Mouse (Mus musculus) 3134 (cell line): ENCODE measurements around the gene Rnase11.
A peak's percentile ranks its signal among the peaks of the same experiment; 100 is the strongest.
"Not testable (repeated sequence)": the region's sequence is repeated elsewhere in the genome, so short reads cannot be mapped to it uniquely, and the experiment has no call there.

Experiments
- DNase-seq: peaks from one replicate; pipeline ENCODE4 v3.0.0-alpha.2; 2011; ENCODE audit warnings: low spot score; ENCODE audit not compliant: insufficient read length; ENCODE audit errors: extremely low read depth

The Rnase11 gene

GRCm38 (mm10) chr14:51050063-51050462 lies at the start of gene Rnase11:
Gene Rnase11, minus strand, starts transcription at chr14:51050163.
- no peak for DNase-seq

- no peak for DNase-seq
Observed at GRCm38 (mm10) chr14:51098921-51099320, 49.0 kb upstream of the Rnase11 start.

- DNase-seq, result not testable (repeated sequence)
Observed at GRCm38 (mm10) chr14:51098300-51098699, 48.3 kb upstream of the Rnase11 start.

GRCm38 (mm10) chr14:51095736-51096524 lies 46.0 kb upstream of the Rnase11 start:
- DNase-seq, result no peak

GRCm38 (mm10) chr14:51094921-51095320 lies 45.0 kb upstream of the Rnase11 start:
- no peak for DNase-seq

GRCm38 (mm10) chr14:51094096-51094875 lies 44.3 kb upstream of the Rnase11 start:
- peak; percentile 38 for DNase-seq

GRCm38 (mm10) chr14:51093496-51093895 lies 43.5 kb upstream of the Rnase11 start:
- DNase-seq, result no peak

GRCm38 (mm10) chr14:51092073-51092620 lies 42.2 kb upstream of the Rnase11 start:
- DNase-seq, result no peak

GRCm38 (mm10) chr14:51090921-51091900 lies 41.2 kb upstream of the Rnase11 start, which contains the start of the genes Rnase4 and Ang:
Gene Rnase4, plus strand, starts transcription at chr14:51091077.
Gene Ang, plus strand, starts transcription at chr14:51091150.
- no peak for DNase-seq

GRCm38 (mm10) chr14:51090077-51090781 lies 40.3 kb upstream of the Rnase11 start:
- peak; percentile 69 for DNase-seq

GRCm38 (mm10) chr14:51089674-51090076 lies 39.7 kb upstream of the Rnase11 start:
- DNase-seq, result no peak

- peak; percentile 91 for DNase-seq
Observed at GRCm38 (mm10) chr14:51088970-51089673, 39.2 kb upstream of the Rnase11 start.

GRCm38 (mm10) chr14:51088166-51088969 lies 38.4 kb upstream of the Rnase11 start:
- peak; percentile 76 for DNase-seq

GRCm38 (mm10) chr14:51087762-51088161 lies 37.8 kb upstream of the Rnase11 start:
- peak; percentile 37 for DNase-seq

GRCm38 (mm10) chr14:51085911-51086310 lies 35.9 kb upstream of the Rnase11 start:
- DNase-seq, result no peak

GRCm38 (mm10) chr14:51085086-51085485 lies 35.1 kb upstream of the Rnase11 start:
- DNase-seq, result no peak

GRCm38 (mm10) chr14:51083805-51084204 lies 33.8 kb upstream of the Rnase11 start:
- DNase-seq, result no peak
